Mouse (Mus musculus) CD8-positive naive resting alpha-beta T cell, adult 2 months (primary cell): Measurements from ENCODE around the gene Nsd2.

ENCODE experiments used
- DNase-seq, 2 experiments: peaks; one replicate each; pipeline ENCODE4 v3.0.0; 2022; ENCODE audit warnings: low read depth in 2 of 2, low spot score in 2 of 2

Nsd2 gene

DNA sequence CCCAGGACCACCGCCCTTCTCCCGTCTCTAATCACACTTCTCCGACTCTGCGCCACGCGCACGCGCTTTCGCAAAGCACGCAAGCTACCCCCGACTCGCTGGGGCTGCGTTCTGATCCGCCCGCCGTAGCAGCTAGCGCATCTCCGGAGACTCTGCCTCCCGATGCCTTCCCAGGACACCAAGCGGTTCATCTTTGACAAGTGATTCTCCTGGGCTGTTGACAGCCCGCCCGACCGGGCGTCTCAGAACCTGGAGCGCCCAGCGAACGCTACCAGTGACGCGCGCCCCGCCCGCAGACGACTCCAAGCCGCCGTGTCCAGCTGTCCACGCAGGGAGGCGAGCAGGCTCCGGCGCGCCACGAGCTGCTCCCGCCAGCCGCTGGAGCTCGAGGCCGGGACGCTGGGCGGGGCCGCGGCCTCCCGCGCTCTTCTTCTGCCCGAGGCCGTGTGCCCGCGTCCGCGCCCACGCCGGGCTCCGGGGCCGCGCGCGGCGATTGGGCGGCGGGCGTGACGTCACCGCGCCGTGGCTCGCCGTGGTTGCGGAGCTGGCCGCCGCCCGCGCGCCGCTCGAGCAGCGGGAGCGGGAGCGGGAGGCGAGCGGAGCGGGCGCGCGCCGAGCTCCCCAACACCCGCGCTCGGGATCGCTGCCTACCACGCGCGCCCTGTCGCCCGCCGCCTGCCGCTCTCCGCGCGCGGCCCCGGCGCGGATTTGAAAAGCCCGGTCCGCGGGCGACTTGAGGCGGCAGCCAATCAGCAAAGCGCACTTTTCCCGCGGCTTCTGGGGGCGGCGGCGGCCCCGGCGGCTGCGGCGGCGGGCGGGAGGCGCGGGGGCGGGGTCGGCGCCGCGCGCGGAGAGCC lies at the start of gene Nsd2:
Gene Nsd2, plus strand, starts transcription at position 850 of the 857 bp plus-strand sequence.
- peak; percentile 64 to 67 for DNase-seq

DNA sequence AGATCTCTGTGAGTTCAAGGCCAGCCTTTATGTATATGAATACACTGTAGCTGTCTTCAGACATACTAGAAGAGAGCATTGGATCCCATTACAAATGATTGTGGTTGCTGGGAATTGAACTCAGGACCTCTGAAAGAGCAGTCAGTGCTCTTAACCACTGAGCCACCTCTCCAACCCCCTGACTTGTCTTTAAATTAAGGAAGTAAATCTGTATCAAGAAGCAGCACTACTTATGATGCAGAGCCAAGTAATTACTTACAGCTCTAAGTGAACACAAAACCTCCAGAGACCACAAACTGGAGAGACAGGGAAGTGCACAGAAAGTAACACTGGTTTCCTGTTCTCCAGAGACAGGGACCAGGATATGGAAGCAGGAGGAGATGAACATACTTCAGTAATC lies 43.3 kb upstream of the Nsd2 start:
- no peak for DNase-seq

DNA sequence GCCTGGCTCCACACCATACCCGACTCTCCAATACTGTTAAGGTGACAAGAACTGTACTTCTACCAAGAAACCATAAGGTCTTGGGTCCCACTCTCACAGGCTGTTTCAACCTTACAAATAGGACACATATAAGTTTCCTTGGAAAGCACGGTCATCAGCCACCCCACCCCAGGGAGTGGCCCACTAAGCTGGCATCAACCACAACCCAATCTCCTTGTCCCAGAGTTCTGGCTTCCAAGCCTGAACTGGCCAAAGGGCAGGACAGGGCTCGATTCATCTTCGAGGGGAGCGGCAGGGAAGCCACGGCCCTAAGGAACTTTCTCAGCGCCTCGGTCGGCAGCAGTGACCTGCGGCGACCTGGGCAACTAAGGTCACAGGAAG lies 38.6 kb upstream of the Nsd2 start:
- DNase-seq, result no peak

DNA sequence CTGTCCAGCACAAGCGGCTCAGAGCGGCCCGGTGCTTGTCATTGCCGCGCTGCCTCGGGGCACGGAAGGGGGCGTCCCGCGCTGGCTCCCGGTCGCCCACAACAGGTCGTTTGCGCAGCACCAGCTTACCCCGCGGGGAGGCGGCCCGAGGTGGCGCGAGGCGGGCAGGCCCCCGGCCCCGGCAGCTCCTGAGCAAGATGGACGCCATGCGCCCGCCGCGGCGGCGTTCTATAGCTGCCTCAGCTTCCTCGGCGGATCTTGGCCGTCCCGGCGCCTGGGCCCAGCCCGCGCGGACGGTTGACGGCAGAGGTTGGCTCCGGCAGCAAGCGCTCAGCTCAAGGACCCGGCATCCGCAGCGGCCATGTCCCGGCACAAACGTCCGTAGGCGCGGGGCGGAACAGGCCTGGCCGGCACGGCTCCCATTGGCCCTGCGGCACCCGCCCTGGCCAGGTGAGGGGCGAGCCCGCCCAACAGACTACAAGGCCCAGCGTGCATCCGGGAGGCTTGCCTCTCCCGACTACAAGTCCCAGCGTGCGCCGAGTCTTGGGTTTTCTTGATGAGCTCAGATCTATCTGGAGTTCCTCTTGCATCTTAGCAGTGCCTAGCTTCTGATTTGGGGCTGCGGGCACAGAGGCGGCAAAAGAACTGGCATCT lies 38.1 kb upstream of the Nsd2 start, which contains the start of gene Letm1:
Gene Letm1, minus strand, starts transcription at position 473 of the 654 bp plus-strand sequence.
- peak; percentile 87 to 89 for DNase-seq

DNA sequence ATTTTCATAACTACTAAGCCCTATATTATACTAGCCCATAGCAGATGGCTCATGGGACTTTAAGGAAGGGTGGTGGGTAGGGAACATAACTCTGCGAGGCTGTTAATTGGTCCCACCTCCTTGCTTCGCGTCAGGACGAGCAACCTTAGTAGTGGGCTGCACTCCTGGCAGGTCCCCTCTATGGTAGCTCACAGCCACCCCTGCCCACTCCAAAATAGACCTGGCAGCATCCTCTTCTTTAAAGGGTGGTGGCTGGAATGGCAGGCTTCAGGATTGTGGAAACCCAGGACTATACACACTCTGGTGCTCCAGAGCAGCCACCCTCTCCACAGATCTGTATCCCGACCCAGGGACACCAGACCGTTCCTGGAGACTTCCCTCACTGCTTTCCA lies 37.5 kb upstream of the Nsd2 start:
- peak in 1 of 2 experiments; percentile 1 for DNase-seq

DNA sequence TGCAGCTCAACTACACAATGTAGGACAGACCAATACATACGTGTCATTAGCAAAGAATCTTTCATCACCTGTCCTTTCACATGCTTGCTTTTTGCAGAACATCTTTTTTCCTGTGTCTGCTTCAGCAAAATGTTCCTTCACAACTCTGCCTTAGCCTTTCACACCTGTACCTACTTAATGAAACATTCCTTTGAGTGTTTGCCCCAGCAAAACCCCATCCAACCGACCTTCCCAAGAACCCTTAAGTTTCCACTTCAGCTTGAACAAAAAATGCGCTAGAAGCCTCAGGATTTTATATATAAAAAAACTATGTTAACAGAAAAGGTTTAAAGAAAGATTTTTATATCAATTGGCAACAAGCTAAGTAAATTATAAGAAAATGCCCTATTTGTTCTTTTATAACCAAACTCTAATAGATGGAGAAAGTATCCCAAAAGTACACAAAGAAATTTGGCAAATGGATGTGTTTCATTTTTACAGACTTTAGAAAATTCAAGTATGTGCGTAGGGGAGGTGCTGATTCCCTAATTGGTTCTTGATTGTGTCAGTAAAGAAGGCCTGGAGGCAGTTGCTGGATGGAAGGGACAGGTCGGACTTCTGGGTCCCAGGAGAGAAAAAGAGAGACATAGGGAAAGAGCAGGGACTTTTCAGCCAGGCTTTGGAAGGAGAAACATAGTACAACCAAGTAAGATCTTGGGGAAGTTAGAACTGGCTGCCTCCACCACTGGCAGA lies 28.4 kb upstream of the Nsd2 start:
- DNase-seq, result no peak

DNA sequence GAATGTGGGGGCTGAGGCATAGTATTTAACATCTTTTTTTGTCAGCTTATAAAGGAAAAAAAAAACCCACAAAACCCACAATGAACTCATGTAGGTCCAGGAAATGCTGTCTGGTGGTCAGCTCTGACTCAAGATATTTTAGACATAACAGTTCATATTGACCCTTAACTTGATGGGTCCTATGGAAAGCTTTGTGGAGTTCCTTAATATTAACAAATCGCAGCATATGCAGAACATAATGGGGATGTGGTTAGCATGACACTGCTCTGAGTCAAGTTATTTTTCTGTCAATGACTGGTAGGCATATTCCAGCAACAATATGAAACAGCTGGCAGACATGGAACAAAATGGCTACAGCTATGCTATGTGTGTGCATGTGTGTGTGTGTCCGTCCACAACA lies 17.2 kb upstream of the Nsd2 start:
- no peak for DNase-seq

DNA sequence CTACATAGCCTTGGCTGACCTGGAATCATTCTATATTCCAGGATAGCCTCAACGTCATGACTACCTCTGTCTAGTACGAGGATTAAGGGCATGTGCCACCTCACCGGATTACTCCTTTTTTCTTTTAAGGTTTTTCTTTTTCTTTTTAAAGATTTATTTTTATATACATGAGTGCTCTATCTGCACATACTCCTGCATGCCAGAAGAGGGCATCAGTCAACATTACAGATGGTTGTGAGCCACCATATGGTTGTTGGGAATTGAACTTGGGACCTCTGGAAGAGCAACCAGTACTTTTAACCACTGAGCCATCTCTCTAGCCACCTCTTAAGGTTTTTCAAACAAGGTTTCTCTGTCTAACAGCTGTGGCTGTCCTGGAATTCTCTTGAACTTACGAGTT lies 9.0 kb upstream of the Nsd2 start:
- DNase-seq, result no peak

DNA sequence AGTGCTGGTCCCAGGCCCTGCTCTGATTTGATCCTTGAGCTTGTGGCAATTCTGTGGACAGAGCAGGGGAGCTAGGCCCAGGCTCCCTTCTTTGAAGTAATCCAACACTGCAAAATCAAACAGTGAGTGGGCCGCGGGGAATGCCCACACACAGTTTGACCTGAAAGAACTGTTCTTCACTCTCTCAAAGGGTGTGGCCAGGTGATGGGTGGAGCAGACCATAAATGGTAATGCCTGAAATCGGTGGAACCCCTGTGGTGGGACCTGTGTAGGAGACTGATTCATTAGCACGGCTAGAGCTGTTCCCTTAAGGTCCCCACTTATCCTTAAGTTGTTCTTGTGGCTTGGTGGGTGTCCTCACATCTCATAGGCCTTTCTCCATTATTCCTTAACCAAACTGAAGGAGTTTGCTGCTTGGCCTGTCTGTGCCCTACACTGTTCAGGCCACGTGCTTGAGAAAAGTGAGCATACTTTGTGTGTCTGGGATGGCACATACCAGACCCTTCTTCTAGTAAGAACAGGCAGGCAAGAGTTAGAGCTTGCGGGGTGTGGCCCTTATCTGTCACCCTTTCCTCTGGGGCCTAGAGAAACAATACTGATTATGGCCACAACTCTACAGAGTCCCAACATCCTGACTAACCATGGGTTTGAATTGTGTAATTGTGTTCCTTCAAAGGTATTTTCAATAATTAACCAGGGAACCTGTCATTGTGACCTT lies 4.4 kb upstream of the Nsd2 start:
- DNase-seq, result no peak

DNA sequence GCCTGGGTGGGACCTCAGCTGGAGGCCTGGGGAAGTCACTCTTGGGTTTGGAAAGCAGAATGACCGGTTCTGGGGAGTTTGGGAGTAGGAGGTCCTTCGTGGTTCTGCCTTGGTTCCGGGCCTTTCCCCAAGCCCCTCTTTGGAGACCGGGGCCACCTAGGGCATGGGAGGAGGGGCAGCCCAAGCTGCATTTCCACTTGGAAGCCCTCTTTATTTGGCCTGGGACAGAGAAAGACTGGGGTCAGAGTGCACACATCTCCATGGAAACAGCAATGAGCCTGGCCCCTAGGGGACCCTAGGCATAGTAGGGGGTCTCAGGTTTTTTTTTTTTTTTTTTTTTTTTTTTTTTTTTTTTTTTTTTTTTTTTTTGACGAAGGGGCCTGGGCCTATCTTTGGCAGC lies 2.4 kb upstream of the Nsd2 start:
- no peak for DNase-seq

DNA sequence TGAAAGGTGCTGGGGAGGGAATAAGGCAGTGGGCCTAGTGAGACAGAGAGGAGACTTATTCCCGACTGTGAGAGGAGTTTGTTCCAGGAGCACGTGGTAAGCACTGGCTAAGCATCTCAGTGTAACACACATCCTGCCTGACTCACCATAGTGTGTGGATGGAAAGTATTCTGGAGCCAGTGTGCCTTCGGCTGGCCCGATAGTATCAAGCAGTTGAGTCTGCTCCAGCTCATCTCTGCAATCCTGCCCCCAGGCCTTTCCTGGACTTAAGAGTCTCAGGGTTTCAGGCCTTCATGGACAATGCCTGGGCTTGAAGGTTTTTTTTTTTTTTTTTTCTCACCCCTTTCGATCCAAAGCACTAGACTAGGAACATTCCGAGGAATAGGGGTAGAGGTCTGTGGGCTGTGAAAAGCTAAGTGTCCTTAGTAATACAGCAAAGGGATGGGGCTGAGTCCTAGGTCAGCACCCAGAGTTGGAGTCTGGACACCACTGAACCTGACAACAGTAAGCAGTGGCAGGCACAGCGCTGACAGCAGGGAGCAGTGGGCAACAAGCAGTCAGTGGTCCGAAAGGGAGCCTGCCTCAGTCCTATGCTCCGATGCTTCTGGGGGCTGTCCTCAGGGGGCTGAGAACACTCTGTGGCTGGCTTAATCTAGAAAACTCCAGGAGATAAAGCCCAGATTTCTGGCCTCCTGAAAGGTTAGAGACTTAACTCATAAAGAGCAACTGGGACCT lies 1.2 kb upstream of the Nsd2 start:
- no peak for DNase-seq

DNA sequence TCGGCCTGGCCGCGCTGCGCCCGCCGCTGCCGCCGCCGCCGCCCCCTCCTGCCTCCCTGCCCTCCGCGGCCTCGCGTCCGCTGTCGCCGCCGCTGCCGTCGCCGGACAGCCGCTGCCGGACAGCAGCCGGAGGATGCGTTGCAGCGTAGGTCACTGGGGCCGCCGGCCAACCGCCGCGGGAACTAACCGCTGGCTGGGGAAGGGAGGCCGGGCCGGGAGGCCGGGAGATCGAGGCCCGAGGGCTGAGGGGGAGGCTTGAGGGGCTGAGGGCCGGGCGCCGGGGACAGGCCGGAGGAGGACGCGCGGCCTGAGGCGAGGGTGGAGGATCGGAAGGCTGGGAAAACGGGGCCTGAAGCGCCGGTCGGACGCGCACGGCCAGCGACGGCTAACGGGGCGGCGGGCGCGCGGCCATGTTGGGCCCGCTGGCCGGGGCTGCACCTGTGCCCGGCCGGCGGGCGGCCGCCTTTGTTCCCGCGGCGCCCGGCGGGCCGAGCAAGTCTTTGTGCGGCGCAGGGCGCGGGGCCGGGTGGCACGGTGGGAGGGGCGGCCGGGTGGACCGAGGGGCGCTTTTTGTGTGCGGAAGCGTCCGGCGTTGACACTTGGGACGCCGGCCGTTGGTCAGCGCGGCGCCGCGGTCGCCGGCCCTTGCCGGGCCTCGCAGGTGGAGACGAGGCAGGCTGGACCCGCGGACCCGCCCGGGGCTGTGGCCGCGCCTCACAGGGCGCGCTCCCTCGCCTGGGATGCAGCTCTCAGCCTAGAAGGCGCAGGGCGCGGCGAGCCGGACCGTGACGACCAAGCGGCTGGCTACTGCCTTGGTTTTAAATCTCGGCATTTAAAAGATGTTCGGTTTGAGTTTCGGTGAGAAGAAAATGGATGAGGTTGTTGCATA lies 452 bp downstream of the Nsd2 start:
- peak; percentile 12 to 23 for DNase-seq

DNA sequence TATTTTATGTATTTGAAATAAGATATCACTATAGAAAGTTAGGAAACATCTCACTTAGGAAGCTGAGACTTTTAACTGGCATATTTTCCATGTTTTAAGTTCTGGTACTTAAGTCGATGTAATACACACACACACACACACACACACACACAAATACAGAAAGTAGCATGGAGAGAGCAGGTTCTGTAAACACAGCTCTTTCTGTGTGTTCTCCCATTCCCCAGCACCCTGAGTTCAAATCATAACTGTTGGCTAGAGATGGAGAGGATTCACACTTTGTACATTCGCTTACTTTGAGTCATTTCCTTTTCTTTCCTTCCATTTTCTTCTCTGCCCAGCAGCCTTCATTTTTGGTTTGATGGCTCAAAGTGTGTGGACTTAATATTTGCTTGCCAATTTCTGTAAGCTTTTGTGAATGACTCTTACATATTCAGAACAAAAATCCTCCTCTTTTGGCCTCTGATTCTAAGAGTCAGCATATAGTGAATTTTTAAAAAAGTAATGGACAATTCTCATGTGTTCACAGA lies 1.4 kb downstream of the Nsd2 start:
- DNase-seq, result no peak

DNA sequence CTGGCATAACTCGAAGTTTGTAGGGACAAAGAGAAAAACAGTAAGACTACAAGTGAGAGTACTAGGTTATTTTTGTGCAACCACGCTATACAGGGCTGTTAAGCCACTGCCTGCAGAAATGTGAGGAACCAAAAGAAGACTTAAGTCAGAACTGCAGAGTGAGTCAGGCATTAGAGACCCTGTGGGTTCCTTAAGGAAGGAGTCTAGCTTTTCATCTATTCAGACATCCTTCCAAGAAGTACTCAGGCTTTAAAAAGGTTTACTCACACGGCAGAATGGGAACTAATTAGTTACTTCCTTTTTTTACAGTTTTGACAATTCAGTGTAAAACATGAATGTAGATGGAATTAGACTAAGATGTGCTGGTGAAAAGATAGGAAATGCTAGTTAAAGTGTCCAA lies 1.9 kb downstream of the Nsd2 start:
- no peak for DNase-seq

DNA sequence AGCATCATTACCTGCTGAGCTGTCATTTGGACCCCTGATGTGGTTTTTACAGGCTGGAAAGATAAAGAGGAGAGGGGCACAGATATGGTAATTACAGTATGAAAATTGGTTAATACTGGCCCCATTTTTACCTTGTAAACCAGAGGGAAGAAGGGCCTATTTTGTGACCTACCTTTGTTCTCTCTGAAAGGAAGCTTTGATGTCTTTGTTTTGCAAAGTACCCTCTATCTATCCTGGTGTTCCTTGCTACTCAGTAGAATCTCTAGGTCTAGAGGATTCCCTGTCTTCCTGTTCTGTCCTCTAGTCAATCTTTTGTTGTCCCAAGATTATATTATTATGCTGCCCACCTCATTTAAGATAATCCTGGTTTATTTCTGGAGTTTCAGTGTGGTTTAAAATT lies 5.5 kb downstream of the Nsd2 start:
- no peak for DNase-seq

DNA sequence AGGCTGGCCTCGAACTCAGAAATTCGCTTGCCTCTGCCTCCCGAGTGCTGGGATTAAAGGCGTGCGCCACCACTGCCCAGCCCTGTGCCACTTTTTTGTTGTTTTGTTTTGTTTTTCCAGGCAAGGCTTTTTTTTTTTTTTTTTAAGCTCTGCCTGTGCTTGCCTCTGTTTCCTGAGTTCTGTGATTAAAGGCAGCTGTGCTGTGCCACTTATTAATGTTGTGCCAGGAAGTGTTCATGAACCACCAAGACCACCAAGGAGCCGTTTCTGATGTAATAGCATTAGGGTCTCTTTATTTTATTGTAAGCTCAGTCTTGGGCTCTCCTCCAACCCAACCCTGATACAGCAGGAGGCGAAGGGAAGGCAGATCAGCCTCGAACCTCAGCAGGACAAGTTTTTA lies 7.6 kb downstream of the Nsd2 start:
- no peak for DNase-seq

DNA sequence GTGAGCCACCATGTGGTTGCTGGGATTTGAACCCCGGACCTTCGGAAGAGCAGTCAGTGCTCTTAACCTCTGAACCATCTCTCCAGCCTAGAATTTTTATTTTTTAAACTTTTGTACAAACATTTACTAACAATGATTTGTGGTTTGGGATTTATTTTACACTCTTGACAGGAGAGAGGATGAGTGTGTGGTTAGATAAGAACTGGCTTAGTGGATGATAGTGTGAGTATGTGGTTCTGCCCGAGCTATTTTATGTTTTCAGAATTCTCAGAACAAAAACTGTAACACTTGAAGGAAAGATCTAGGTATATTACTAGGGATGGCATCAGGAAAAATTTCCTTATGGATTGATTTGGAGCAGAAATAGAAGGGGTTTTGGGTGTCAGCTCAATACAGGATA lies 9.4 kb downstream of the Nsd2 start:
- DNase-seq, result no peak

DNA sequence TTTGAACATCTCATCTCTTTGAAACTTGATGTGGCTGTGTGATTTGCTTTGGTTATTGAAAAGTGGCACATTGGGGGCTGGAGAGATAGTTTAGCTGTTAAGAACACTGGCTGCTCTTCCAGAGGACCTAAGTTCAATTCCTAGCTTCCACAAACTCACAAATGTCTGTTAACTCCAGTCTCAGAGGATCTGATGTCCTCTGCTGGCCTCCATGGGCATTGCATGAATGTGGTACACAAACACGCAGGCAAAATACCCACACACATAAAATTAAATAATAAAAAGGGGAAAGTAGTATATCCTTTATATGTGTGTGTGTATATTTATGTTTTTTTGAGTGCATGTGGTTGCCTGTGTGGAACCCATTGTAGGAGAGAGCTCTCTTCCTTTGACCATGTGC lies 10.3 kb downstream of the Nsd2 start:
- no peak for DNase-seq

DNA sequence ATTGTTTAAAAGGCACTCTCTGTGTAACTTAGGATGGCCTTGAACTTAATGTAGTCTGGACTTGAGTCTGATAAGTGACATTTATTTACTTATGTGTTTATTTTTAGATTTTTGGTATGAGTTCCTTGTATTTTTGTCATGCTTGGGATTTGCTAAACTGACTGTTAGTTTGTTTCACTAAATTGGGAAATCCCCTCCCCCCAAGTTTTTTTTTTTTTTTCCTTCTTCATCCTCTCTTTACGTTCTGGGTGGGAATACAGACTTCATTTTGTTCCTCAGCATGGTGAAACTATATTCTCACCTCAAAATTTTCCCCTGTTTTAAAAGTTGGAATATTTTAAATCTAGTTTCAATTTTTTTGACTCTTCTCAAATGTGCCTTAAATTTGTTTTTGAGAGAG lies 20.8 kb downstream of the Nsd2 start:
- DNase-seq, result no peak
